Mouse (Mus musculus) ES-Bruce4 (cell line): ENCODE measurements around the gene C1qb. TPM values are rescaled to one million over a fixed set of nuclear protein-coding genes. Genes with fewer than 3 reads are reported as not detected.

Experiments used
- H3K27ac ChIP-seq: 2 replicates; pipeline ENCODE4 v1.5.1; 2012; ENCODE audit warnings: low read length, inconsistent platforms; ENCODE audit not compliant: insufficient read depth
- H3K27me3 ChIP-seq: 2 replicates; pipeline ENCODE4 v1.6.1; 2012; ENCODE audit warnings: mild to moderate bottlenecking, low read length, inconsistent platforms; ENCODE audit not compliant: control insufficient read depth, poor library complexity, insufficient read depth, severe bottlenecking
- H3K36me3 ChIP-seq: 2 replicates; pipeline ENCODE4 v1.6.1; 2012; ENCODE audit warnings: inconsistent platforms, mild to moderate bottlenecking, low read length, moderate library complexity; ENCODE audit not compliant: control insufficient read depth, poor library complexity, insufficient read depth, severe bottlenecking
- H3K4me1 ChIP-seq: one replicate; pipeline ENCODE4 v1.8.1; 2011; ENCODE audit warnings: low read length; ENCODE audit not compliant: control insufficient read depth, insufficient read depth
- H3K4me3 ChIP-seq: 2 replicates; pipeline ENCODE4 v1.5.1; 2011; ENCODE audit warnings: low read depth, mild to moderate bottlenecking, low read length
- H3K9ac ChIP-seq: 2 replicates; pipeline ENCODE4 v1.6.1; 2012; ENCODE audit warnings: low read depth, mild to moderate bottlenecking, inconsistent platforms; ENCODE audit not compliant: poor library complexity, severe bottlenecking
- H3K9me3 ChIP-seq: replicated peaks from 2 replicates; pipeline ENCODE4 v1.6.1; 2012; ENCODE audit warnings: mild to moderate bottlenecking, low read length, inconsistent platforms; ENCODE audit not compliant: control insufficient read depth, poor library complexity, insufficient read depth, severe bottlenecking
- CTCF ChIP-seq: IDR thresholded peaks from one replicate; pipeline ENCODE4 v1.8.1; 2011; ENCODE audit warnings: low read depth, low read length
- EP300 ChIP-seq: IDR thresholded peaks from 2 replicates; pipeline ENCODE4 v1.6.1; 2011; ENCODE audit warnings: low read depth, low read length; ENCODE audit not compliant: insufficient read depth
- POLR2A ChIP-seq: IDR thresholded peaks from one replicate; pipeline ENCODE4 v1.8.1; 2011; ENCODE audit warnings: low read length; ENCODE audit not compliant: insufficient read depth
- polyA plus RNA-seq: library from polyadenylated mRNA; stranded (reverse); fragments of >200 nt; gene quantifications from 2 replicates; pipeline ENCODE4 v1.2.4, GENCODE M21; 2011; ENCODE audit warnings: low read depth; ENCODE audit not compliant: missing spikeins, insufficient read depth, insufficient read length

C1qb gene
- polyA plus RNA-seq, 1 experiment, result not detected

- Histone ChIP-seq H3K27me3 (no peaks in the 10 kb centered on the region), H3K36me3 (no peaks in the 10 kb centered on the region), H3K9ac (no peak overlapping the region), H3K4me3 (no peak overlapping the region), H3K9me3 (no peaks in the 10 kb centered on the region), H3K4me1 (no peaks in the 10 kb centered on the region), H3K27ac (no peak overlapping the region)
- no peak for TF ChIP-seq CTCF
- no peak for TF ChIP-seq POLR2A
- no peak for TF ChIP-seq EP300
Measured at GRCm38 (mm10) chr4:136919526-136919925, 33.5 kb upstream of the C1qb start.

- no peak overlapping the region for H3K4me3 ChIP-seq
- no peak overlapping the region for H3K9ac ChIP-seq
- no peaks in the 10 kb centered on the region for H3K4me1 ChIP-seq
- H3K27ac ChIP-seq, result no peak overlapping the region
- H3K36me3 ChIP-seq, result no peaks in the 10 kb centered on the region
- H3K27me3 ChIP-seq, result no peaks in the 10 kb centered on the region
- no peak for TF ChIP-seq POLR2A
- no peak for TF ChIP-seq CTCF
- TF ChIP-seq EP300, result no peak
- no peaks in the 10 kb centered on the region for H3K9me3 ChIP-seq
Measured at GRCm38 (mm10) chr4:136918834-136919233, 32.8 kb upstream of the C1qb start.

- H3K9me3 ChIP-seq, result no peaks in the 10 kb centered on the region
- no peak overlapping the region for H3K27ac ChIP-seq
- no peaks in the 10 kb centered on the region for H3K27me3 ChIP-seq
- no peak overlapping the region for H3K4me3 ChIP-seq
- H3K36me3 ChIP-seq, result no peaks in the 10 kb centered on the region
- TF ChIP-seq POLR2A (no peak), EP300 (no peak), CTCF (no peak)
- no peaks in the 10 kb centered on the region for H3K4me1 ChIP-seq
- no peak overlapping the region for H3K9ac ChIP-seq
Measured at GRCm38 (mm10) chr4:136917165-136917524, 31.2 kb upstream of the C1qb start.

DNA sequence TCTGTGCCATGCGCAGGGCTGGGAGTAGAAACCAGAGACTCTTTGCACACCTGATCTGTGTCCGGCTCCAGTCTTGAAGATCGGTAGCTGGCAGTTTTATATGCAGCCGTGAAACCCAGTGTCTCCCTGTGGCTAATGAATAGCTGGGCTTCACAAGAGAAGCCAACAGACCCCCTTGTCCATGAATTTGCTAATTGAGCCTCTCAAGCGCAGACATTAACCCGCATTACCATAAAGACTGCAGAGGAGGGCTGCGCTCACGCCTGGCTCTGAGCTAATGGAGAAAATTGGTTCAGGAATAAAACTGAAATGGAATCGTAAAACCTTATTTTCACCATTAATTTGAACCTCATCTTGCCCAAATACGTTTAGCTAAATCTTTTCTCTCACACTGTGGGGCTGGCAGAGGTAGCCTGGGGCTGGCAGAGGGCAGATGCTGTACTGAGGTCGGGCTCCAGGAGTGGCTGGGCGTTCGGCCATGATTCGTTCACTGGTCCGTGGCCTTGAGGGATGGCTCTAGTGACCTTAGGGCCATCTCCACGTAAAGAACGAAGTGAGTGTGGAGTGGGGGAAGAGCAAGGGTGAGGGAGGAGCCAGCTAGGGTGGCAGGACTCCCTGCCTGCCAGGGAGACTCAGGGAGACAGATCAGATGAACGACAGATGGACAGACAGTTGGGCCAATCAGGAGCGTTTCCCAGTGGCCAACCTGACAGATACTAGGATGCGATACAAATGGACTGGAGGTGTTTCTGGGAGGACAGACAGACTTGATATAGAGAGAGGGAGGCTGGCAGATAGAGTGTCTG, 30.6 kb upstream of the C1qb start:
- Histone ChIP-seq H3K36me3 (no peaks in the 10 kb centered on the region), H3K27me3 (no peaks in the 10 kb centered on the region), H3K27ac (no peak overlapping the region), H3K9ac (no peak overlapping the region), H3K4me3 (no peak overlapping the region), H3K9me3 (no peaks in the 10 kb centered on the region), H3K4me1 (peaks cover 3% of the 10 kb centered on the region)
- TF ChIP-seq CTCF (no peak), POLR2A (no peak), EP300 (no peak)

GRCm38 (mm10) chr4:136912841-136913240, 26.9 kb upstream of the C1qb start:
- no peak overlapping the region for H3K9ac ChIP-seq
- no peaks in the 10 kb centered on the region for H3K27me3 ChIP-seq
- H3K4me1 ChIP-seq, result peaks cover 3% of the 10 kb centered on the region
- TF ChIP-seq EP300 (no peak), CTCF (no peak), POLR2A (no peak)
- no peaks in the 10 kb centered on the region for H3K36me3 ChIP-seq
- H3K4me3 ChIP-seq, result no peak overlapping the region
- H3K9me3 ChIP-seq, result no peaks in the 10 kb centered on the region
- no peak overlapping the region for H3K27ac ChIP-seq

- Histone ChIP-seq H3K9ac (no peak overlapping the region), H3K27me3 (no peaks in the 10 kb centered on the region), H3K27ac (no peak overlapping the region), H3K4me1 (peaks cover 3% of the 10 kb centered on the region), H3K9me3 (no peaks in the 10 kb centered on the region), H3K36me3 (no peaks in the 10 kb centered on the region), H3K4me3 (no peak overlapping the region)
- TF ChIP-seq CTCF (no peak), EP300 (no peak), POLR2A (no peak)
Measured at GRCm38 (mm10) chr4:136911804-136912203, 25.8 kb upstream of the C1qb start.
